Mouse (Mus musculus) myocyte (in vitro differentiated cells): ENCODE results near the gene Sim1. TPM values are rescaled to one million over a fixed set of nuclear protein-coding genes. Genes with fewer than 3 reads are reported as not detected.

Source experiments
- H3K27me3 ChIP-seq: one replicate; pipeline ENCODE4 v1.6.1; 2011; ENCODE audit not compliant: control insufficient read depth, insufficient read depth, insufficient read length
- H3K36me3 ChIP-seq: one replicate; pipeline ENCODE4 v1.6.1; 2011; ENCODE audit not compliant: control insufficient read depth, insufficient read depth
- H3K4me2 ChIP-seq: one replicate; pipeline ENCODE4 v1.6.1; 2011; ENCODE audit warnings: low read depth, control low read depth
- H3K4me3 ChIP-seq: one replicate; pipeline ENCODE4 v1.5.1; 2011; ENCODE audit warnings: mild to moderate bottlenecking, control low read depth, moderate library complexity
- H3K79me2 ChIP-seq: one replicate; pipeline ENCODE4 v1.6.1; 2011; ENCODE audit not compliant: control insufficient read depth, insufficient read depth
- H3ac ChIP-seq: one replicate; pipeline ENCODE4 v1.6.1; 2011; ENCODE audit not compliant: control insufficient read depth, insufficient read length
- CEBPB ChIP-seq: IDR thresholded peaks from 2 replicates; pipeline ENCODE4 v1.6.1; 2011; ENCODE audit warnings: mild to moderate bottlenecking, moderate library complexity; ENCODE audit not compliant: poor library complexity, insufficient read depth, severe bottlenecking
- E2F4 ChIP-seq: IDR thresholded peaks from one replicate; pipeline ENCODE4 v1.6.1; 2011; ENCODE audit warnings: mild to moderate bottlenecking, control low read depth, moderate library complexity; ENCODE audit not compliant: insufficient read depth
- MAX ChIP-seq: IDR thresholded peaks from one replicate; pipeline ENCODE4 v1.6.1; 2011; ENCODE audit warnings: low read depth, mild to moderate bottlenecking, control low read depth
- MYOD1 ChIP-seq, 3 experiments: IDR thresholded peaks; one replicate each; pipeline ENCODE4 v1.6.1; 2011; ENCODE audit warnings: control low read depth in 2 of 3, low read depth in 2 of 3, mild to moderate bottlenecking in 2 of 3, moderate library complexity in 1 of 3; ENCODE audit not compliant: insufficient read length in 2 of 3, control insufficient read depth in 1 of 3
- MYOG ChIP-seq, 3 experiments: IDR thresholded peaks; one replicate each; pipeline ENCODE4 v1.6.1; 2011; ENCODE audit warnings: control low read depth in 2 of 3, low read depth in 2 of 3, mild to moderate bottlenecking in 2 of 3; ENCODE audit not compliant: insufficient read length in 2 of 3, control insufficient read depth in 1 of 3, insufficient read depth in 1 of 3
- POLR2A ChIP-seq: IDR thresholded peaks from one replicate; pipeline ENCODE4 v1.6.1; 2011; ENCODE audit warnings: low read depth, mild to moderate bottlenecking, control low read depth, moderate library complexity; ENCODE audit not compliant: insufficient read length
- POLR2AphosphoS2 ChIP-seq: IDR thresholded peaks from one replicate; pipeline ENCODE4 v1.6.1; 2011; ENCODE audit warnings: low read depth, control low read depth; ENCODE audit not compliant: insufficient read length
- REST ChIP-seq: IDR thresholded peaks from one replicate; pipeline ENCODE4 v1.6.1; 2011; ENCODE audit warnings: mild to moderate bottlenecking, control low read depth, moderate library complexity; ENCODE audit not compliant: insufficient read depth, insufficient read length
- SRF ChIP-seq: IDR thresholded peaks from one replicate; pipeline ENCODE4 v1.6.1; 2011; ENCODE audit warnings: low read depth; ENCODE audit not compliant: control insufficient read depth, insufficient read length
- TCF12 ChIP-seq: IDR thresholded peaks from one replicate; pipeline ENCODE4 v1.6.1; 2011; ENCODE audit warnings: mild to moderate bottlenecking, control low read depth; ENCODE audit not compliant: poor library complexity, insufficient read depth, severe bottlenecking
- TCF3 ChIP-seq: IDR thresholded peaks from one replicate; pipeline ENCODE4 v1.6.1; 2011; ENCODE audit warnings: low read depth, control low read depth; ENCODE audit not compliant: insufficient read length
- USF1 ChIP-seq: IDR thresholded peaks from one replicate; pipeline ENCODE4 v1.6.1; 2011; ENCODE audit warnings: low read depth, mild to moderate bottlenecking, control low read depth, moderate library complexity
- polyA plus RNA-seq: library from polyadenylated mRNA; unstranded; fragments of >200 nt; fragmentation: generic; extraction: Trizol; gene quantifications from one replicate; pipeline ENCODE4 v1.2.1, GENCODE M21; 2012; ENCODE audit warnings: missing spikeins

Sim1 gene
- polyA plus RNA-seq, 1 experiment: 0.04 TPM

DNA sequence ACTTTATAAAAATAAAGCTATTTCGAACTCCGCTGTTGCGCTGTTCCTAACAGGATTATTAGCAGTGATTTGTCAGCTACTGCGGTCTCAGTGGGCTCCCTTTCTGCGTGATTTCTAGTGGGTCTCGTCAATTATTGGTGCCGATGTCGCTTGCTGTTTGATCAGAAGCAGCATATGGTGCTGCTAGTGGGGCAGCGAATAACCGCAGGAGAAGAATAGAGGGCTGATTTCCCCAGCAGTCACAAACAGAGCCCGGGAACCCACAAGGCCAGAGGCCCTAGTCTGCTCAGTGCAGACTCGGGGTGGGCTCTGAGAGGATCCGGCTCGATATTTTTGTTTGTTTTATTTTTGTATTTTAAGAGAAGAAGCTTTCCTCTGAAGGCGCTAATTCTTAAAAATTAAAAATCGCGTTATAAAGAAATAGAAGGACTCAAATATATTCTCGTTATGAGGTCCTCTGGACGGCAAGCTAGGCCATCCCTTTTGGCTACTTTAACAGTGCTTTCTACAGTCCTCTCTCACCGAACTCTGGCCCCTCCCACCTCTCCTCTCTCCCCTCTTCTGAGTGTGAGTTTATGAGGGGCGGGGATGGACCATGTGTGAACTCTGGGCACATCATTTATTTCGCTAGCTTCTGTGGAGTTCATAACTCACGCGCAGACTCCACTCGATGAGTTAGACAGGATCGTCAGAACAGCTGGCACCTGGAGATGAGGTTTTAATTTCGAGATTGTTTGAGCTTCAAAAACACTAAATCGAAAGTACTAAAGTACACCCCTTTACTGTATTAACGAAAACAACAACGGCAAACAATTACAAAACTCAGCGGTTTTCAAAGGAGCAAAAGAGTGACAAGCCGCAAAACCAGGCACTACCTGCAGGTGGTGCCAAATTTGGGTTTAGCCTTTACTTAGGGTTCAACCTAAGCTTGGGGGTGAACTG is 3.2 kb downstream of the Sim1 start:
- Histone ChIP-seq H3K4me3 (no peak overlapping the region), H3ac (no peak overlapping the region), H3K27me3 (no peaks in the 10 kb centered on the region), H3K4me2 (peak overlapping the region; percentile 18), H3K79me2 (no peaks in the 10 kb centered on the region), H3K36me3 (no peaks in the 10 kb centered on the region)
- no peak for TF ChIP-seq MYOG (IDR thresholded peaks at IDR 0.05; ENCODE audit: control insufficient read depth in 1 of 3, insufficient read depth in 1 of 3, insufficient read length in 2 of 3, low read depth in 2 of 3)
- no peak for TF ChIP-seq REST
- no peak for TF ChIP-seq SRF
- TF ChIP-seq POLR2AphosphoS2: no peak
- TF ChIP-seq MAX: no peak
- no peak for TF ChIP-seq USF1
- TF ChIP-seq POLR2A: no peak
- no peak for TF ChIP-seq TCF12
- no peak for TF ChIP-seq CEBPB
- no peak for TF ChIP-seq MYOD1 (IDR thresholded peaks at IDR 0.05; ENCODE audit: control insufficient read depth in 1 of 3, insufficient read length in 2 of 3, low read depth in 2 of 3)
- no peak for TF ChIP-seq TCF3
- TF ChIP-seq E2F4: no peak

DNA sequence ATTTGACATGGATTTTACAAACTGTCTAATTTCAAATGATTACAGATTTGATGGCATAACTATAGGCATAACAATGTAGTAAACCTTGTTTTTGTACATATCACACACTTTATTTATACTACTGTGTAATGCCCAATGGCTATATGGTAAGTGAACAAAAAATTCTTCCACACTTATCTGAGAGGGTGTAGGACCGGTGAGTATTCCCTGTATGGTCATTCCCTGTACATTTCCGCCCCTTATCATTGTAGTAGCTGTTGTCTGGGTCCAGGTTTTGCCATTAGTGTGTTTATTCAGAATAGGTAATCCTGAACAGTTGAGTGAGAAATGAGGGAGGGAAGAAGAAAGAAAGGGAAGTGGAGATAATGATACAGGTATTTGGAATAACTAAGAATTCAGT is 4.1 kb downstream of the Sim1 start:
- no peak overlapping the region for H3K4me3 ChIP-seq
- H3K4me2 ChIP-seq: no peak overlapping the region
- no peak for TF ChIP-seq TCF3
- TF ChIP-seq MYOD1 (IDR thresholded peaks at IDR 0.05; ENCODE audit: control insufficient read depth in 1 of 3, insufficient read length in 2 of 3, low read depth in 2 of 3): no peak
- TF ChIP-seq POLR2AphosphoS2: no peak
- no peak for TF ChIP-seq USF1
- TF ChIP-seq SRF: no peak
- no peaks in the 10 kb centered on the region for H3K36me3 ChIP-seq
- no peaks in the 10 kb centered on the region for H3K27me3 ChIP-seq
- H3ac ChIP-seq: no peak overlapping the region
- H3K79me2 ChIP-seq: no peaks in the 10 kb centered on the region

DNA sequence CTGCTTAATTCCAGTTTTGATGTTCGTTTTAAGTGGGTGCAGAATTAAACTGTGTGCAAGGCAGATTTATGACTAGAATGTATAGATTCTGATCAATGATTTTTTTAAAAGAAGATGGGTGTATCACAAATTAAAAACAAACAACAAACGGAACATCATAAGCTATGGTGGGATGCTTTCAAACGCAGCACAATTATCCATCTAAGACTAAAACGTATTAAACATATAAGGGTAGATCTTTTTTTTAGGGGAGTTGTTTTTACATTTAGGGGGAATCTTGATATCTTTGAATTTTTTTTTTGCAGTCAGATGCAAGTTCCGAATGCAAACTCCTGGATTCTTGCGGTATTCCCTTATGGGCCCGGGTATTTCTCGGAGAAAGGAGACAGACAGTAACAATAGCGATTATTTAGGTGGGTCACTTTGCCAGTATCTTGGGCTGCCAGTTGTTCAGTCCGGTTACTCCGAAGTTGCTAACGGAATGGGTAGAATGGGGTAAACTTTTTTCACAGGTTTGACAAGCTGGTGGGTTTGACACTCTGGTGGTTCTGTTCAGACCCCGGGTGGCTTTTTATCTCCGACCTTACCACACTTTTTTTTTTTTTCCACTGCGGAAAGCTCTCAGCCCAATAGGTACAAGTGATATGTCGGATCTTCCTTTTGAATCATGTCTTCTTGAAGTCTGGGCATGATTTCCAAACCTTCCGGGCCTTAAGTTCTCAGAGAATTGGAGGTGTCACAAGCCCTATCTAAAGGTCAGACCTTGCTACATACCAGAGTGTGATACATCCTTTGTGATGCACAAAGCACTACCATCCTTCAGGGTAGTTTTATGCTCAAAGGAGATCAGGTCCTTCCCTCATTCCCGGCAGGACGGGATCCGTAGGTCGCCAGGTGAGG is 5.5 kb downstream of the Sim1 start:
- Histone ChIP-seq H3K4me3 (no peak overlapping the region), H3K4me2 (no peak overlapping the region)

DNA sequence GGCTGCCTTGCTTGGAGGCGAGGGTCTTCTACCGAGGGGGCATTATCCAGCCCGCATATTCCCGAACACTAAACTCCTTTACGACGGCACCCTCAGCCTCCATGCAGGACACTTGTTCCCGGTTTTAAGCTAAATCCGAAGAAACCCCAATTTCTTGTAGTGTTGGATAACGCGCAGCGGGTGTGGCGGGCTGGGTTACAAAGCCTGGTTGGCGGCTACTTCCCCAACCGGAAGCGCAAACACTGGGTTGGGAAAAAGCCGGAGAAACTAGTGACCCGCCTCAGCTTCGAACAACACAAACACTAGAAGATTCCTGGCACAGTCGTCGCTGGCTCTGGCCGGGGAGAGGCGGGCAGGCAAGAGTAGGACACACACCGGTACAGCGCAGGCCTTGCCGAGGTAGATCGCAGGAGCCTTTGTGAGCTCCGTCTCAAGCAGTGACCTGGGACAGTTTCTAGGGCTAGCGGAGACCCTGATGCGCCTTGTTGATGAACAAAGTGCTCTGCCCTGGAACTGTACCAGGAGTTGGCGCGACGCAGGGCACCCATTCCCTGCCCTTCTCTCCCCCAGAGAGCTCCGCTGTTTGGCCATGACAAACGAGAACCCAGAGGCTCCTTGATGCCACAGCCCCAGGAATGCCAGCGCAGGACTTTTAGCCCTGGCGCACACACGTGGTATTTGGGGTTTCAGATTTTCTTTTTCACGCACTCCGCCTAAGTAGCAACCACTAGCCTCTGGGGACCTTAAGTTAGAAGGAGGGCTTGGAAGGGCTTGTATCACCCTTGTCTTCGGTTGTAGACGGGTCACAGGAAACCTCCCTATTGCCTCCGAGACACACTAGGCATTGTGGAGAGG is 6.4 kb downstream of the Sim1 start:
- no peaks in the 10 kb centered on the region for H3K27me3 ChIP-seq
- H3K36me3 ChIP-seq: no peaks in the 10 kb centered on the region
- TF ChIP-seq MYOG (IDR thresholded peaks at IDR 0.05; ENCODE audit: control insufficient read depth in 1 of 3, insufficient read depth in 1 of 3, insufficient read length in 2 of 3, low read depth in 2 of 3): no peak
- TF ChIP-seq CEBPB: no peak
- no peak for TF ChIP-seq USF1
- no peak for TF ChIP-seq POLR2A
- TF ChIP-seq TCF12: no peak
- no peak for TF ChIP-seq SRF
- no peak for TF ChIP-seq MAX
- no peak for TF ChIP-seq POLR2AphosphoS2
- no peak for TF ChIP-seq E2F4
- no peak for TF ChIP-seq REST
- TF ChIP-seq TCF3: no peak
- TF ChIP-seq MYOD1 (IDR thresholded peaks at IDR 0.05; ENCODE audit: control insufficient read depth in 1 of 3, insufficient read length in 2 of 3, low read depth in 2 of 3): no peak
- H3K79me2 ChIP-seq: no peaks in the 10 kb centered on the region
- H3K4me3 ChIP-seq: no peak overlapping the region
- no peak overlapping the region for H3K4me2 ChIP-seq
- H3ac ChIP-seq: no peak overlapping the region

More for the DNA sequence above, 5.5 kb downstream of the Sim1 start:
- TF ChIP-seq MYOD1 (IDR thresholded peaks at IDR 0.05; ENCODE audit: control insufficient read depth in 1 of 3, insufficient read length in 2 of 3, low read depth in 2 of 3) (no peak), CEBPB (no peak), MYOG (IDR thresholded peaks at IDR 0.05; ENCODE audit: control insufficient read depth in 1 of 3, insufficient read depth in 1 of 3, insufficient read length in 2 of 3, low read depth in 2 of 3) (no peak), MAX (no peak), TCF3 (no peak), POLR2AphosphoS2 (no peak), E2F4 (no peak), TCF12 (no peak), SRF (no peak), USF1 (no peak), REST (no peak), POLR2A (no peak)
- Histone ChIP-seq H3K79me2 (no peaks in the 10 kb centered on the region), H3K36me3 (no peaks in the 10 kb centered on the region), H3ac (no peak overlapping the region), H3K27me3 (no peaks in the 10 kb centered on the region)
